Mouse (Mus musculus): ENCODE results near the gene Alkbh4.

DNA sequence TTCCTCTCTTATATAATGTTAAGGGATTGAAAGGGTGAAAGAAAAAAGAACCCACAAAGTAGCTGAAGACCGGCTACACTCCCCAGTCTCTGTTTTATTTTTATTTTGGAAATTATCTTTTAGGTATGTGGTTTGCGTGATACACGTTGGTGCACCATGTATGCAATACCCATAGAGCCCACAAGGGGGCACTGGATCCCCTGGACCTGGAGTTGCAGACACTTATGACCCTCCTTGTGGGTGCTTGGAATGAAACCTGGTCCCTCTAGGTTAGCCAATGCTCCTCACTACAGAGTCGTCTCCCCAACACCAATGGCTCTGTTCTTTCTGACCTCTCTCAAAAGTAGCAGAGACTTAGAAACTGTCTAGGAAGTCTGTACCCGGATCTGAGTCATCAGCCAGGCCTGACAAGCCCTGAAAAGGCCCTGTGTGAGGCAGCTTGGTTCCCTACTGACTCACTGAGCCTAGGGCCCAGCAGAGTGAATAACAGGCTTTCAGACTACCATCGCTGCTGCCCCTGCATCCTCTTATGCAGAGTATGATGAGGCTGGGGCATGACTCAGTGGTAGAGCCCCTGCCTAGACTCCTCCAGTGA is 7.3 kb downstream of the Alkbh4 start:
- TF ChIP-seq CTCF (IDR thresholded peaks at IDR 0.05; ENCODE audit: insufficient read depth, low read depth, low read length) (no peak), POLR2A (IDR thresholded peaks at IDR 0.05; ENCODE audit: insufficient read depth, low read depth, low read length) (no peak)

All from olfactory bulb, adult 2 months (tissue).